Mouse (Mus musculus) spleen, adult 2 months (tissue): ENCODE measurements around the gene Rnft2.

ENCODE experiments used
- CTCF ChIP-seq: fragments of 200-500 bp; IDR thresholded peaks from 2 replicates; pipeline ENCODE4 v1.5.1; 2011; ENCODE audit warnings: mild to moderate bottlenecking, inconsistent platforms; ENCODE audit not compliant: insufficient read depth, insufficient read length, insufficient replicate concordance; ENCODE audit errors: extremely low read depth
- POLR2A ChIP-seq: fragments of 200-500 bp; IDR thresholded peaks from 2 replicates; pipeline ENCODE4 v1.6.1; 2011; ENCODE audit warnings: low read depth, low read length, inconsistent platforms

- TF ChIP-seq CTCF, result no peak
- no peak for TF ChIP-seq POLR2A
These were observed 45.2 kb downstream of the Rnft2 start for GRCm38 (mm10) chr5:118199670-118200069.
